Mouse (Mus musculus) ES-E14 (cell line): ENCODE measurements around the gene Dap. TPM values are rescaled to one million over a fixed set of nuclear protein-coding genes. Genes with fewer than 3 reads are reported as not detected.

ENCODE experiments used
- DNase-seq: peaks from one replicate; pipeline ENCODE4 v3.0.0-alpha.2; 2013; ENCODE audit warnings: low read depth, low spot score
- H3K27ac ChIP-seq: 2 replicates; pipeline ENCODE4 v1.5.1; 2012; ENCODE audit warnings: low read depth, mild to moderate bottlenecking, low read length, moderate library complexity, mixed read lengths; ENCODE audit not compliant: poor library complexity, insufficient read depth, severe bottlenecking
- H3K36me3 ChIP-seq: 2 replicates; pipeline ENCODE4 v1.6.1; 2012; ENCODE audit warnings: mild to moderate bottlenecking, low read length, moderate library complexity, mixed read lengths; ENCODE audit not compliant: control insufficient read depth, poor library complexity, insufficient read depth, severe bottlenecking
- H3K4me1 ChIP-seq, 2 experiments: fragments of 150-350 bp in 1 of 2; sonication (generic) in 1 of 2; 2 replicates each; pipeline ENCODE4 v1.6.1; 2012; ENCODE audit warnings: low read length in 2 of 2, mild to moderate bottlenecking in 1 of 2, mixed read lengths in 1 of 2; ENCODE audit not compliant: control insufficient read depth in 2 of 2, insufficient read depth in 2 of 2, poor library complexity in 1 of 2
- H3K4me3 ChIP-seq, 2 experiments: fragments of 150-350 bp in 1 of 2; sonication (generic) in 1 of 2; 2 replicates each; pipeline ENCODE4 v1.5.1; 2012; ENCODE audit warnings: low read length in 2 of 2, low read depth in 1 of 2, mild to moderate bottlenecking in 1 of 2, mixed read lengths in 1 of 2; ENCODE audit not compliant: insufficient read depth in 1 of 2, poor library complexity in 1 of 2, severe bottlenecking in 1 of 2
- H3K9ac ChIP-seq: 2 replicates; pipeline ENCODE4 v1.6.1; 2012; ENCODE audit warnings: low read depth, mild to moderate bottlenecking, low read length, mixed read lengths; ENCODE audit not compliant: poor library complexity, insufficient read depth, severe bottlenecking
- H3K9me3 ChIP-seq: fragments of 150-350 bp; sonication (generic); 2 replicates; pipeline ENCODE4 v1.6.1; 2012; ENCODE audit warnings: low read depth, mild to moderate bottlenecking, low read length; ENCODE audit not compliant: control insufficient read depth, insufficient read depth
- CHD2 ChIP-seq: IDR thresholded peaks from 2 replicates; pipeline ENCODE4 v1.6.1; 2014; ENCODE audit warnings: mild to moderate bottlenecking, low read depth, low read length, inconsistent platforms
- HCFC1 ChIP-seq: IDR thresholded peaks from 2 replicates; pipeline ENCODE4 v1.6.1; 2012; ENCODE audit warnings: low read length, inconsistent platforms, borderline replicate concordance; ENCODE audit not compliant: insufficient read depth
- MAFK ChIP-seq: IDR thresholded peaks from 2 replicates; pipeline ENCODE4 v1.6.1; 2014; ENCODE audit warnings: mild to moderate bottlenecking, low read depth, low read length, inconsistent platforms; ENCODE audit not compliant: insufficient read depth
- ZC3H11A ChIP-seq: IDR thresholded peaks from 2 replicates; pipeline ENCODE4 v1.6.1; 2012; ENCODE audit warnings: low read depth, mild to moderate bottlenecking, inconsistent platforms, low read length, borderline replicate concordance
- ZNF384 ChIP-seq: IDR thresholded peaks from 2 replicates; pipeline ENCODE4 v1.6.1; 2012; ENCODE audit warnings: low read depth, low read length, inconsistent platforms
- in situ Hi-C, 2 experiments: fragments of 600-800 bp; cut with MboI; formaldehyde crosslinking; loops; one replicate each; pipeline ENCODE4 v1.15.1; 2025; ENCODE audit warnings: low sequenced_read_pairs in 2 of 2, inconsistent platforms in 1 of 2; ENCODE audit not compliant: unreplicated experiment in 2 of 2
- total RNA-seq: library from RNA; depleted of rRNA; stranded (reverse); fragments of 300-350 nt; gene quantifications from 2 replicates; pipeline ENCODE4 v1.2.3, GENCODE M21; 2012

The Dap gene
- total RNA-seq, 1 experiment: 4.1 TPM

DNA sequence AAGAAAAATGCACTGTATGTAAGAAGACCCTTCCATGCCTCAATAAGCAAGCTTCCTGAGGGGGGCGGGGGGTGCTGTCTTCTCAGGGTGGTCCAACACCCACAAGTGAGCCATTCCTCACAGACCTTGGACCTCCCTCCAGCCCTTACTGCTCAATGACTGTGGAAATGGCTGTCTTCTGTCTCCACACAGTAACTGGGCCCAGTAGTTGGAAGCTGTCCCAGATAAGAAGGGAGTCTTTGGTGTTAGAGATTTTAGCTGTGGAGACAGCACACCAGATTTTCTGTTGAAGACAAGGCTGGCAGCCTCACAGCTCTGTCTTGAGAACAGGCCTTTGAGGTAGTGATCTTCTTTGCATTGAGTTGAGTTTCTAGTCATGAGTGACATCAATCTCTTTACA is 33.2 kb downstream of the Dap start:
- Histone ChIP-seq H3K36me3 (no peaks in the 10 kb centered on the region), H3K9ac (no peak overlapping the region), H3K4me1 (no peaks in the 10 kb centered on the region), H3K9me3 (no peaks in the 10 kb centered on the region), H3K4me3 (no peak overlapping the region), H3K27ac (no peak overlapping the region)
- in situ Hi-C loops: loop anchor here in 1 of 2 experiments (25.0 kb wide), 1 partner anchor 320 kb away; no protein-coding TSS in a partner anchor
- TF ChIP-seq ZC3H11A: no peak
- TF ChIP-seq ZNF384: no peak
- no peak for TF ChIP-seq CHD2
- TF ChIP-seq HCFC1: no peak
- no peak for TF ChIP-seq MAFK
- DNase-seq: no peak

DNA sequence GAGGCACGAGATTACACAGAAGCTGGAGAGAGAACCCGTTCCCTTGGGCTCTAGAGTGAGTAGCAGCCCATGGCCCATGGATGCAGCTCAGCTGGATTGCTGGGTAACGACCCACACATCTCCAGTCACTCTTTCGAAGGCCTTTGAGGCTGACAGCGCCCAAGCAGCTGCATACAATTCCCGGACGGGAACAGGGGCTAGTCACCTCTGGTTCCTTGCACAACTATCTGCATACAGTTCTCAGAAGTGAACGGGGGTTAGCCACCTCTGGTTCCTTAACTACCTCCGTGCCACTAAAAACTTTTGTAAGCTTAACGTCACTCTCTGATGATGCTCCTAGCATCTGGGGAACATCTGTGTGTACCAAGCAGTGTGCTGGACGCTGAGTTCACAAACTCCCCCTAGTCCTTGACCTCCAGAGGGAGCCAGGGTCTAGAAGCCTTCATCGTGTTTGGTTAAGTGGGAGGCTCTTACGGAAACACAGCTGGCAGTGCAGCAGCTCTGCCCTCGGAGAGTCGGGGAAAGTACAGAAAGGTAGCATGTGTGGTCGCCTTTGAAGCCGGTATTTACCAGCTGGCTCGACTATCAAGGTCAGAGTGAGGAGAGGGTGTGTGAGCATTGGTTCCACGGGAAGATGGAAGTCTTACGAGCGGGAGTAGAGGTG is 34.0 kb downstream of the Dap start:
- Histone ChIP-seq H3K9ac (no peak overlapping the region), H3K4me1 (no peaks in the 10 kb centered on the region), H3K4me3 (no peak overlapping the region), H3K27ac (no peak overlapping the region), H3K36me3 (no peaks in the 10 kb centered on the region), H3K9me3 (no peaks in the 10 kb centered on the region)
- TF ChIP-seq ZNF384 (no peak), CHD2 (no peak), MAFK (no peak), HCFC1 (no peak), ZC3H11A (no peak)
- no peak for DNase-seq
- in situ Hi-C loops: loop anchor here in 1 of 2 experiments (25.0 kb wide), 1 partner anchor 321 kb away; no protein-coding TSS in a partner anchor

DNA sequence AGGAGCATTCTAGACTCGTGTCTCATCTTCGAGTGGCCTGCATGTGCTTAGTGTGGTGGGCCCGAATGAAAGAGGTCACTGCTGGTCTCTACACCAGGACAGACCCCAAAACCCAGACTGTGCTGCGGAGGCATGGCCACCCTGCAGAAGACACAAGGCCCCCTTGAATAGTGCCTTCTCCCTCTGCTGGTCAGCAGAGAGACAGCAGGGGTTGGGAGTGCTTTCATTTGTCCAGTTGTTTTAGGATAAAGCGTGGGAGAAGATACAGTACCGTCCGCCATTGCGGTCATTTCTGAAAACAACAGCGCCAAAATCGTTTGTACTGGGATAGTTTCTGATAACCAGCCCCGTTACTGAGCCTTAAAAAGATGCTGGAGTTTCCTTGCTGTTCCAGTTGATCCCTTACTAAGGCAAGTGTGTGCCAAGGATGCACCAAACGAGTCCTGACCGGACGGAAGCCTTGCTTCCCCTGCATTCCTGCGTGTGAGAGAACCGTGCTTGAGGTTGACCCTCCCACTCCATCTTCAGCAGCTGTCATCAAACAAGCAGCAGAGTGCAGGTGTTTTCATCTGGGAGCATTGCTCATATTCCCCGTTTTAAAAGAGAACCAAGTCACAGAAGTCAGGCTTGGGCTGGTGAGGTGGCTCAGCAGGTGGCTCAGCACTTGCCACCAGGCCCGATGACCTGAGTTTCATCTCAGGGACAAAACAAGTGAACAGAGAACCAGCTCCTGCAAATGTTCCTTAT is 34.8 kb downstream of the Dap start:
- no peak overlapping the region for H3K9ac ChIP-seq
- H3K4me3 ChIP-seq: no peak overlapping the region
- H3K4me1 ChIP-seq: no peaks in the 10 kb centered on the region
- H3K9me3 ChIP-seq: no peaks in the 10 kb centered on the region
- no peak for DNase-seq
- H3K27ac ChIP-seq: no peak overlapping the region
- in situ Hi-C loops: loop anchor here in 1 of 2 experiments (25.0 kb wide), 1 partner anchor 322 kb away; no protein-coding TSS in a partner anchor
- no peak for TF ChIP-seq HCFC1
- TF ChIP-seq MAFK: no peak
- TF ChIP-seq CHD2: no peak
- no peak for TF ChIP-seq ZC3H11A
- no peak for TF ChIP-seq ZNF384
- no peaks in the 10 kb centered on the region for H3K36me3 ChIP-seq

DNA sequence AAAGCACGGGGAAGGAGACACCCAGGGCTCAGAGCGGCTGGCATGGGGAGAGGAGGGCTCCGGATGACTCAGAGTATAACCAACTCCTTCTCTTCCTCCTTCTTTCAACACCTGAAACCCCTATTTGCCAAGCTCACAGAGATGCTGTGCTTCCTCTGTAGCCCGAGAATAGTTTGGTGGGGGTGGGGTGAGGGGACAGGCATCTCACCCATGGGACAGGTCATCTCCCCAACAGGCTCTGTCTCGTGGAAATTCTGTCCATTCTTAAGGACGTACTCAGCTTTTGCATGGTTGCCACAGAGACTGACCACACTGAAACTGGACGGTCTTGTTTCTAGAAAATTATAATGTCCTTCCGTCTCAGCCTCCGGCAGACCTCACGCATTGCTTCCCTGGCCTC is 37.0 kb downstream of the Dap start:
- Histone ChIP-seq H3K4me1 (no peaks in the 10 kb centered on the region), H3K9ac (no peak overlapping the region), H3K36me3 (no peaks in the 10 kb centered on the region), H3K27ac (no peak overlapping the region), H3K4me3 (no peak overlapping the region), H3K9me3 (no peaks in the 10 kb centered on the region)
- DNase-seq: no peak
- TF ChIP-seq ZNF384 (no peak), CHD2 (no peak), ZC3H11A (no peak), MAFK (no peak), HCFC1 (no peak)
- in situ Hi-C loops: loop anchor here in 1 of 2 experiments (25.0 kb wide), 1 partner anchor 324 kb away; no protein-coding TSS in a partner anchor
